In the genomic region with DNA sequence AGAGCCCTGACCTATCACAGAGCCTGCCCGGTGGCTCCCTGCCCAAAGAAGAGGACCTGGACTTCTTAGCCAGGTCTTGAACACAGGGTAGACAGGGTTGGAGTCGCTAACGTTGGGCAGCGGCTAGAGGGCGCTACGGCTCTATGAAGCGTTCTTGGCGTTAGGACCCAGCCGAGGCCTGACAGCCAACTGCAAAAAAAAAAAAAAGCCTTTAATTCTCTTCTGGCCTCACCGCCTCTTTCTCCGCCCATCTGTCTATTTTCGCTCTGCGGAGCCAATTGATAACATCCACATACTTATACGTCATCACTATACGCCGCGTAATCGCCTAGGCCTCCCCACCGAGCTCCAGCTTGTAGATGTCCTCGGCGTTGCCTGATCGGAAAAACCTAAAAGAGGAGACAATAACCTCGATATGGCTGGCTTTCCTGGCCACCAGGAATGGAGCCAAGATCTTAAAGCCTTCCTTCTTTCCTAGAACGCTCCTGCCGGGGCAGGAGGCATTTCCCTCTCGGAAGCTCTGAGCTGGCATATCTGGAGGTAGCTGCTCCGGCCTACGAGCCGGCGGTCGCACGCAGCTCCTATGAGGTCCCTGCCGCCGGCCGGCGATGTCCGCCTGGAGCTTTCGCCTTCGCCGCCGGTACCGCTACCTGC, we compare ENCODE assay signal across 8 mouse cellular contexts. TPM values are rescaled to one million over a fixed set of nuclear protein-coding genes. Genes with fewer than 3 reads are reported as not detected.
DNase-seq lines count a peak whose midpoint lies in the region; ATAC-seq and TF ChIP-seq lines count a peak whose summit lies in the region.

TSS of gene Slc35b1 (plus strand) at position 374 of the 654 bp plus-strand sequence.

- peak within 1 kb of the TSS; percentile 82 for H3K9ac ChIP-seq in embryonic facial prominence, embryonic 15.5 days
- H3K9ac ChIP-seq in limb, embryonic 14.5 days (ENCODE audit: low read depth, low read length, severe bottlenecking), result peak within 1 kb of the TSS; percentile 86
- peak within 1 kb of the TSS; percentile 82 for H3K9ac ChIP-seq in midbrain, postnatal 0 days (replicated peaks; ENCODE audit: low read length, poor library complexity, severe bottlenecking)

- H3K9me3 ChIP-seq in embryonic facial prominence, embryonic 15.5 days (replicated peaks), result no peaks in the 10 kb centered on the region
- no peaks in the 10 kb centered on the region for H3K9me3 ChIP-seq in limb, embryonic 14.5 days (ENCODE audit: control insufficient read depth, low read length)
- no peaks in the 10 kb centered on the region for H3K9me3 ChIP-seq in midbrain, postnatal 0 days (ENCODE audit: low read length)

- peak; percentile 100 for DNase-seq in 416B (ENCODE audit: low read depth)
- DNase-seq in heart, adult 8-10 months (ENCODE audit: low spot score), result peak; percentile 98
- DNase-seq in kidney, adult 9 months, result peak; percentile 99
- peak; percentile 99 for DNase-seq in limb, embryonic 14.5 days (ENCODE audit: low spot score)
- peak; percentile 100 for DNase-seq in midbrain, postnatal 0 days (ENCODE audit: low spot score)
- DNase-seq in spleen, postnatal 14 days (ENCODE audit: low spot score in 2 of 2), result peak; percentile 74 to 88

- no peaks in the 10 kb centered on the region for H3K27me3 ChIP-seq in embryonic facial prominence, embryonic 15.5 days
- H3K27me3 ChIP-seq in limb, embryonic 14.5 days (ENCODE audit: control insufficient read depth, insufficient read depth, low read length), result no peaks in the 10 kb centered on the region
- H3K27me3 ChIP-seq in midbrain, postnatal 0 days (ENCODE audit: insufficient read depth, low read length), result no peaks in the 10 kb centered on the region

- WGBS in bone marrow, adult 2 months, result 0% methylated on average over 42 of the region's 42 CpGs
- WGBS in embryonic facial prominence, embryonic 15.5 days, result under 1% methylated on average over 42 of the region's 42 CpGs
- WGBS in limb, embryonic 14.5 days, result under 1% methylated on average over 42 of the region's 42 CpGs
- WGBS in midbrain, postnatal 0 days, result 0% methylated on average over 42 of the region's 42 CpGs

- TF ChIP-seq POLR2A in bone marrow, adult 2 months (IDR thresholded peaks at IDR 0.05; ENCODE audit: borderline replicate concordance, control insufficient read depth, low read depth, low read length), result peak; percentile 77; the same call in 1 of the 2 replicates
- TF ChIP-seq POLR2A in limb, embryonic 14.5 days (IDR thresholded peaks at IDR 0.05; ENCODE audit: borderline replicate concordance, extremely low read depth, insufficient read depth, insufficient read length), result 0 out of 2 replicates have a peak, but pooled peaks have one; percentile 71

- no peaks in the 10 kb centered on the region; the same call in 1 of the 2 replicates for H3K4me1 ChIP-seq in bone marrow, adult 2 months (ENCODE audit: control insufficient read depth, insufficient read depth, low read length)
- peaks cover 5% of the 10 kb centered on the region for H3K4me1 ChIP-seq in embryonic facial prominence, embryonic 15.5 days
- no peaks in the 10 kb centered on the region for H3K4me1 ChIP-seq in limb, embryonic 14.5 days (ENCODE audit: control insufficient read depth, insufficient read depth, low read length)
- H3K4me1 ChIP-seq in midbrain, postnatal 0 days (ENCODE audit: insufficient read depth, low read length), result peaks cover 3% of the 10 kb centered on the region; the same call in 1 of the 2 replicates

- peak within 1 kb of the TSS; percentile 98 for H3K4me3 ChIP-seq in bone marrow, adult 2 months (replicated peaks; ENCODE audit: control insufficient read depth, low read depth, low read length)
- H3K4me3 ChIP-seq in embryonic facial prominence, embryonic 15.5 days (replicated peaks), result peak within 1 kb of the TSS; percentile 91
- peak within 1 kb of the TSS; percentile 66 for H3K4me3 ChIP-seq in limb, embryonic 14.5 days (replicated peaks; ENCODE audit: low read length)
- H3K4me3 ChIP-seq in midbrain, postnatal 0 days (ENCODE audit: low read depth, low read length), result peak within 1 kb of the TSS; percentile 63

- peak within 1 kb of the TSS; percentile 89 for H3K27ac ChIP-seq in bone marrow, adult 2 months (ENCODE audit: control insufficient read depth, insufficient read depth, low read depth, low read length, poor library complexity)
- H3K27ac ChIP-seq in embryonic facial prominence, embryonic 15.5 days (replicated peaks), result peak within 1 kb of the TSS; percentile 91
- H3K27ac ChIP-seq in limb, embryonic 14.5 days (replicated peaks; ENCODE audit: low read depth, low read length), result peak within 1 kb of the TSS; percentile 92
- peak within 1 kb of the TSS; percentile 92 for H3K27ac ChIP-seq in midbrain, postnatal 0 days (ENCODE audit: low read depth, low read length)

- peaks cover 54% of the 10 kb centered on the region for H3K36me3 ChIP-seq in embryonic facial prominence, embryonic 15.5 days
- peaks cover 55% of the 10 kb centered on the region for H3K36me3 ChIP-seq in limb, embryonic 14.5 days (ENCODE audit: control insufficient read depth, insufficient read depth, low read length)
- H3K36me3 ChIP-seq in midbrain, postnatal 0 days (ENCODE audit: insufficient read depth, low read length), result peaks cover 27% of the 10 kb centered on the region

- ATAC-seq in embryonic facial prominence, embryonic 15.5 days (ENCODE audit: insufficient number of reproducible peaks, low FRiP score, low TSS enrichment, low read depth), result peak; percentile 91
- ATAC-seq in limb, embryonic 14.5 days (ENCODE audit: low FRiP score, low read depth), result peak; percentile 98
- peak; percentile 95 for ATAC-seq in midbrain, postnatal 0 days (ENCODE audit: low FRiP score)

- H3K4me2 ChIP-seq in embryonic facial prominence, embryonic 15.5 days (replicated peaks), result peak within 1 kb of the TSS; percentile 52
- H3K4me2 ChIP-seq in limb, embryonic 14.5 days (replicated peaks; ENCODE audit: low read depth, low read length, severe bottlenecking), result peak within 1 kb of the TSS; percentile 57
- peak within 1 kb of the TSS; percentile 53 for H3K4me2 ChIP-seq in midbrain, postnatal 0 days (ENCODE audit: low read depth, low read length, poor library complexity, severe bottlenecking)

- peak; percentile 92 for TF ChIP-seq CTCF in bone marrow, adult 2 months (IDR thresholded peaks at IDR 0.05; ENCODE audit: control insufficient read depth, insufficient read depth, low read length)
- TF ChIP-seq CTCF in midbrain, postnatal 0 days (IDR thresholded peaks at IDR 0.05), result peak; percentile 90

RNA-seq across cellular contexts. Expression of gene Slc35b1, which starts in this region (rescaled TPM):
- 34.9 and 49.3 TPM in 2 replicates for polyA plus RNA-seq in bone marrow, adult 2 months (2011; ENCODE audit: insufficient read depth, insufficient read length, low replicate concordance, missing spikeins)
- polyA plus RNA-seq in embryonic facial prominence, embryonic 15.5 days (2015; fragmentation: Nextera tagmentation; extraction: Ambion mirVana), result 100 TPM in 2 replicates
- 10 to 100 TPM; 35.4 to 42.2 (median 36.5) TPM for total RNA-seq in heart, adult 8-10 months (2022)
- polyA plus RNA-seq in limb, embryonic 14.5 days (2012; rRNA removed), result 98.1 and 116 TPM in 2 replicates
- polyA plus RNA-seq in limb, embryonic 14.5 days (2014; fragmentation: Nextera tagmentation; extraction: Ambion mirVana), result 110 and 117 TPM in 2 replicates
- 92.4 and 99.1 TPM in 2 replicates for total RNA-seq in midbrain, postnatal 0 days (2014; rRNA removed)
- polyA plus RNA-seq in midbrain, postnatal 0 days (2015; fragmentation: Nextera tagmentation; extraction: Ambion mirVana), result 154 and 168 TPM in 2 replicates

Comparison
In these comparisons a context has a peak if more than half of its experiments do, and no peak if none do; other contexts are left out.
1. Peak in every context shown above with its lines: DNase-seq, ATAC-seq, H3K4me3 ChIP-seq and H3K27ac ChIP-seq.